Mouse (Mus musculus) testis, adult 2 months (tissue): ENCODE results near the gene Olfr412.

Experiments
- CTCF ChIP-seq: fragments of 200-500 bp; IDR thresholded peaks from 2 replicates; pipeline ENCODE4 v1.5.1; 2012; ENCODE audit warnings: low read depth, mild to moderate bottlenecking, inconsistent platforms, low read length, moderate library complexity; ENCODE audit not compliant: control insufficient read depth, insufficient read depth, insufficient replicate concordance
- POLR2A ChIP-seq: fragments of 200-500 bp; IDR thresholded peaks from 2 replicates; pipeline ENCODE4 v1.6.1; 2012; ENCODE audit warnings: low read depth, mild to moderate bottlenecking, inconsistent platforms, low read length, moderate library complexity; ENCODE audit not compliant: control insufficient read depth

DNA sequence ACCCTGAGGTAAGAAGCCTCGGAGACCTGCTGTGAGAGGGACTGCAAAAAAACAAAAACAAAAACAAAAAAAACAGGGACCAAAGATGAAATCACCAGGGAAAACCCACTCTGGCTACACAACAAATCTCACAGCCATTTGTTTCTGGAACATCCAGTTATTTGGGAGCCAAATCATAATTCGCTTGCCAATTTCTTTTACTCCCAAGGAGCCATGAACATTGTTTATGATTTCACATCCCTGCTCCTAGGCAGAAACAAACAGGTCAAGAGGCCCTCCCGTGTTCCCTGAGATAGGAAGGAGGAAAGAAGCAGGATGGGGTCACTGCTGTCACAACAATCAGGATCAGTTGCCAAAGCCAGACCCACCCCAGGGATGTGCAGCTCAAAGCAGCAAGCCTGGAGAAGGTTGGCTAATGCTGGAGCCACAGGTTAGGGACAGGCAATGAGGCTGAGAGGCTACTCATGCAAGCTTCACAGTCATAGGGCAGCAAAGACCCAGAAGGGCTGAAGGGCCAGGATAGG, 51.6 kb downstream of the Olfr412 start:
- TF ChIP-seq CTCF (no peak), POLR2A (no peak)
